Mouse (Mus musculus) right cerebral cortex, postnatal 4 days (tissue): ENCODE measurements around the gene Cabp1.
A peak's percentile ranks its signal among the peaks of the same experiment; 100 is the strongest.

Experiments
- DNase-seq: peaks from one replicate; pipeline ENCODE4 v3.0.0-alpha.2; 2022

Gene Cabp1

DNA sequence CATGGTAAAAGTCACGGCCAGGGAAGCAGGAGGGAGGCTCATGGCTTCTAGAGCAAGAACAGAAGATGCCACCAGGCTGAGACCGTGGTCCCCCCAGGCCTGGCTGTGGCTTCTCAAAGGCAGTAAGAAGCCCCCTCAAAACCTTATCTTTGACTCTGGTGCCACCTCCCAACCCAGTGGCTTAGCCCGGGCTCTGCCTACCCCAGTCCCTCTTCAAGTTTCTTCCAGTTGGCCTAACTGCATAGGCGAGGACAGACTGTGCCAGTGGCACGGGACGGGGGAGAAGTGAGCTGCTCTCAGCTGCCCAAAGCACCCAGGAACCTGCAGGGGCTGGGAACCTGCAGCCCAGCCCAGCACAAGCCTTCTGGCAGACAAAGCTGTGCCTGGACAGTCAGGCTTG lies 69.5 kb downstream of the Cabp1 start:
- DNase-seq = no peak

GRCm38 (mm10) chr5:115120978-115121377 lies 73.2 kb downstream of the Cabp1 start:
- DNase-seq = no peak

GRCm38 (mm10) chr5:115118961-115119570 lies 75.1 kb downstream of the Cabp1 start, which contains the start of gene Acads:
TSS of gene Acads (minus strand) at chr5:115119346.
- DNase-seq = peak; percentile 30
